Mouse (Mus musculus) CH12.LX (cell line): ENCODE data around the gene Nsf. TPM values are rescaled to one million over a fixed set of nuclear protein-coding genes. Genes with fewer than 3 reads are reported as not detected.

ENCODE experiments used
- DNase-seq: peaks from one replicate; pipeline ENCODE4 v3.0.0-alpha.2; 2013; ENCODE audit errors: extremely low read depth
- H3K27ac ChIP-seq: 2 replicates; pipeline ENCODE4 v1.5.1; 2012; ENCODE audit warnings: low read depth, mild to moderate bottlenecking, control low read depth, moderate library complexity; ENCODE audit not compliant: insufficient read depth
- H3K27me3 ChIP-seq: replicated peaks from 2 replicates; pipeline ENCODE3; 2012; ENCODE audit warnings: inconsistent platforms
- H3K36me3 ChIP-seq, 2 experiments: replicated peaks in 1 of 2; 2 replicates each; pipeline versions ENCODE3 to v1.6.1; 2012; ENCODE audit warnings: inconsistent platforms in 1 of 2, low read length in 1 of 2, mild to moderate bottlenecking in 1 of 2, mixed read lengths in 1 of 2, moderate library complexity in 1 of 2; ENCODE audit not compliant: control insufficient read depth in 1 of 2, insufficient read depth in 1 of 2
- H3K4me1 ChIP-seq, 2 experiments: 2 replicates each; pipeline ENCODE4 v1.6.1; 2012; ENCODE audit warnings: inconsistent platforms in 1 of 2, moderate library complexity in 1 of 2; ENCODE audit not compliant: insufficient read depth in 2 of 2, control insufficient read depth in 1 of 2
- H3K4me2 ChIP-seq: 2 replicates; pipeline ENCODE4 v1.6.1; 2012; ENCODE audit warnings: low read depth, mild to moderate bottlenecking, control low read depth; ENCODE audit not compliant: poor library complexity, insufficient read depth, severe bottlenecking
- H3K4me3 ChIP-seq, 3 experiments: fragments of 150-350 bp in 1 of 3; sonication (generic) in 1 of 3; replicated peaks in 1 of 3; 2 replicates each; pipeline versions ENCODE3 to v1.5.1; 2011 to 2012; ENCODE audit warnings: low read depth in 2 of 3, low read length in 2 of 3, mild to moderate bottlenecking in 2 of 3, moderate library complexity in 2 of 3, control low read depth in 1 of 3, improper control_type of control experiment in 1 of 3, inconsistent platforms in 1 of 3, mixed read lengths in 1 of 3; ENCODE audit not compliant: poor library complexity in 1 of 3
- H3K79me2 ChIP-seq: replicated peaks from 2 replicates; pipeline ENCODE4 v1.6.1; 2012; ENCODE audit warnings: mild to moderate bottlenecking, moderate library complexity; ENCODE audit not compliant: control insufficient read depth, poor library complexity, insufficient read depth, severe bottlenecking; ENCODE audit errors: extremely low read depth
- H3K9ac ChIP-seq: 2 replicates; pipeline ENCODE4 v1.6.1; 2012; ENCODE audit warnings: low read depth, mild to moderate bottlenecking, control low read depth, moderate library complexity; ENCODE audit not compliant: insufficient read depth
- H3K9me3 ChIP-seq: replicated peaks from 2 replicates; pipeline ENCODE3; 2012; ENCODE audit warnings: low read length, inconsistent platforms, mixed read lengths
- BHLHE40 ChIP-seq: IDR thresholded peaks from 2 replicates; pipeline ENCODE4 v1.6.1; 2011; ENCODE audit warnings: mild to moderate bottlenecking, low read depth, low read length, improper control_type of control experiment
- CHD1 ChIP-seq: IDR thresholded peaks from 2 replicates; pipeline ENCODE4 v1.6.1; 2012; ENCODE audit warnings: low read depth, low read length, improper control_type of control experiment, inconsistent platforms
- CHD2 ChIP-seq: IDR thresholded peaks from 2 replicates; pipeline ENCODE4 v1.6.1; 2011; ENCODE audit warnings: low read length, improper control_type of control experiment
- CTCF ChIP-seq, 2 experiments: IDR thresholded peaks in 1 of 2; conservative IDR thresholded peaks in 1 of 2; 2 replicates each; pipeline ENCODE4 v1.5.1; 2011 to 2012; ENCODE audit warnings: low read depth in 2 of 2, low read length in 2 of 2, improper control_type of control experiment in 1 of 2, inconsistent platforms in 1 of 2, mild to moderate bottlenecking in 1 of 2, moderate library complexity in 1 of 2
- E2F4 ChIP-seq: IDR thresholded peaks from 2 replicates; pipeline ENCODE4 v1.6.1; 2011; ENCODE audit warnings: low read depth, low read length, improper control_type of control experiment; ENCODE audit not compliant: insufficient replicate concordance
- ELF1 ChIP-seq: IDR thresholded peaks from 2 replicates; pipeline ENCODE4 v1.6.1; 2014; ENCODE audit warnings: low read depth, mild to moderate bottlenecking, inconsistent platforms, low read length, improper control_type of control experiment
- EP300 ChIP-seq: IDR thresholded peaks from 2 replicates; pipeline ENCODE4 v1.6.1; 2011; ENCODE audit warnings: low read length, improper control_type of control experiment
- ETS1 ChIP-seq: conservative IDR thresholded peaks from 2 replicates; pipeline ENCODE4 v1.6.1; 2012; ENCODE audit warnings: low read depth, mild to moderate bottlenecking, inconsistent platforms, low read length, improper control_type of control experiment, moderate library complexity
- GABPA ChIP-seq: IDR thresholded peaks from 2 replicates; pipeline ENCODE4 v1.6.1; 2012; ENCODE audit warnings: low read depth, low read length, improper control_type of control experiment, inconsistent platforms; ENCODE audit not compliant: insufficient replicate concordance
- HCFC1 ChIP-seq: IDR thresholded peaks from 2 replicates; pipeline ENCODE4 v1.6.1; 2012; ENCODE audit warnings: low read depth, mild to moderate bottlenecking, inconsistent platforms, low read length, improper control_type of control experiment
- IRF4 ChIP-seq: IDR thresholded peaks from 2 replicates; pipeline ENCODE4 v1.6.1; 2014; ENCODE audit warnings: low read depth, mild to moderate bottlenecking, inconsistent platforms, low read length, improper control_type of control experiment
- JUN ChIP-seq: IDR thresholded peaks from 2 replicates; pipeline ENCODE4 v1.6.1; 2011; ENCODE audit warnings: low read depth, mild to moderate bottlenecking, low read length, improper control_type of control experiment, moderate library complexity; ENCODE audit not compliant: insufficient read depth
- JUND ChIP-seq: conservative IDR thresholded peaks from 2 replicates; pipeline ENCODE4 v1.6.1; 2011; ENCODE audit warnings: low read depth, low read length, improper control_type of control experiment
- KAT2A ChIP-seq: IDR thresholded peaks from 2 replicates; pipeline ENCODE4 v1.6.1; 2012; ENCODE audit warnings: low read length, improper control_type of control experiment, inconsistent platforms; ENCODE audit not compliant: insufficient replicate concordance
- MAFK ChIP-seq: IDR thresholded peaks from 2 replicates; pipeline ENCODE4 v1.6.1; 2011; ENCODE audit warnings: low read length, improper control_type of control experiment; ENCODE audit not compliant: insufficient replicate concordance
- MAX ChIP-seq: IDR thresholded peaks from 2 replicates; pipeline ENCODE4 v1.6.1; 2011; ENCODE audit warnings: low read length, improper control_type of control experiment
- MAZ ChIP-seq: IDR thresholded peaks from 2 replicates; pipeline ENCODE4 v1.6.1; 2012; ENCODE audit warnings: low read depth, mild to moderate bottlenecking, inconsistent platforms, low read length, improper control_type of control experiment, moderate library complexity
- MEF2A ChIP-seq: IDR thresholded peaks from 2 replicates; pipeline ENCODE4 v1.6.1; 2014; ENCODE audit warnings: low read depth, mild to moderate bottlenecking, inconsistent platforms, low read length, improper control_type of control experiment, borderline replicate concordance
- MXI1 ChIP-seq: IDR thresholded peaks from 2 replicates; pipeline ENCODE4 v1.6.1; 2011; ENCODE audit warnings: mild to moderate bottlenecking, low read depth, low read length, improper control_type of control experiment
- MYC ChIP-seq: IDR thresholded peaks from 2 replicates; pipeline ENCODE4 v1.6.1; 2011; ENCODE audit warnings: low read depth, mild to moderate bottlenecking, improper control_type of control experiment, low read length
- NELFE ChIP-seq: IDR thresholded peaks from 2 replicates; pipeline ENCODE4 v1.6.1; 2011; ENCODE audit warnings: low read depth, low read length, improper control_type of control experiment
- NRF1 ChIP-seq: IDR thresholded peaks from 2 replicates; pipeline ENCODE4 v1.6.1; 2014; ENCODE audit warnings: low read depth, mild to moderate bottlenecking, inconsistent platforms, low read length, improper control_type of control experiment, moderate library complexity
- PAX5 ChIP-seq: IDR thresholded peaks from 2 replicates; pipeline ENCODE4 v1.6.1; 2012; ENCODE audit warnings: low read length, inconsistent platforms, mixed read lengths
- POLR2A ChIP-seq: IDR thresholded peaks from 2 replicates; pipeline ENCODE4 v1.6.1; 2011; ENCODE audit warnings: low read depth, mild to moderate bottlenecking, improper control_type of control experiment, low read length
- POLR2AphosphoS2 ChIP-seq: IDR thresholded peaks from 2 replicates; pipeline ENCODE4 v1.6.1; 2011; ENCODE audit warnings: low read depth, low read length, improper control_type of control experiment
- RAD21 ChIP-seq: IDR thresholded peaks from 2 replicates; pipeline ENCODE4 v1.6.1; 2011; ENCODE audit warnings: low read depth, mild to moderate bottlenecking, low read length, improper control_type of control experiment, moderate library complexity
- RCOR1 ChIP-seq: conservative IDR thresholded peaks from 2 replicates; pipeline ENCODE4 v1.6.1; 2012; ENCODE audit warnings: low read depth, mild to moderate bottlenecking, inconsistent platforms, low read length, improper control_type of control experiment
- SIN3A ChIP-seq: IDR thresholded peaks from 2 replicates; pipeline ENCODE4 v1.6.1; 2012; ENCODE audit warnings: low read length, improper control_type of control experiment, inconsistent platforms
- SMC3 ChIP-seq: IDR thresholded peaks from 2 replicates; pipeline ENCODE4 v1.6.1; 2011; ENCODE audit warnings: low read depth, low read length, improper control_type of control experiment
- TBP ChIP-seq: conservative IDR thresholded peaks from 2 replicates; pipeline ENCODE4 v1.6.1; 2011; ENCODE audit warnings: low read depth, low read length, improper control_type of control experiment
- TCF12 ChIP-seq: IDR thresholded peaks from 2 replicates; pipeline ENCODE4 v1.6.1; 2014; ENCODE audit warnings: low read depth, mild to moderate bottlenecking, inconsistent platforms, low read length, improper control_type of control experiment
- UBTF ChIP-seq: IDR thresholded peaks from 2 replicates; pipeline ENCODE4 v1.6.1; 2012; ENCODE audit warnings: low read depth, mild to moderate bottlenecking, inconsistent platforms, low read length, improper control_type of control experiment, moderate library complexity
- USF1 ChIP-seq: IDR thresholded peaks from 2 replicates; pipeline ENCODE4 v1.6.1; 2014; ENCODE audit warnings: low read depth, mild to moderate bottlenecking, inconsistent platforms, low read length, improper control_type of control experiment
- USF2 ChIP-seq: conservative IDR thresholded peaks from 2 replicates; pipeline ENCODE4 v1.6.1; 2011; ENCODE audit warnings: low read depth, low read length, improper control_type of control experiment
- ZC3H11A ChIP-seq: IDR thresholded peaks from 2 replicates; pipeline ENCODE4 v1.6.1; 2012; ENCODE audit warnings: low read depth, mild to moderate bottlenecking, inconsistent platforms, low read length, improper control_type of control experiment
- ZKSCAN1 ChIP-seq: IDR thresholded peaks from 2 replicates; pipeline ENCODE4 v1.6.1; 2012; ENCODE audit warnings: low read depth, inconsistent platforms, low read length, improper control_type of control experiment, borderline replicate concordance
- ZMIZ1 ChIP-seq: IDR thresholded peaks from 2 replicates; pipeline ENCODE4 v1.6.1; 2012; ENCODE audit warnings: low read depth, mild to moderate bottlenecking, inconsistent platforms, low read length, improper control_type of control experiment
- ZNF384 ChIP-seq: IDR thresholded peaks from 2 replicates; pipeline ENCODE4 v1.6.1; 2012; ENCODE audit warnings: low read depth, low read length, improper control_type of control experiment, inconsistent platforms
- dilution Hi-C: fragments of 300-500 bp; cut with MboI; formaldehyde crosslinking; loops from 2 replicates; pipeline ENCODE4 v1.14.3; 2020; ENCODE audit warnings: low sequenced_read_pairs; ENCODE audit not compliant: extremely low pct_unique_long_range_greater_than_20kb, extremely low pct_ligation_motif_present
- in situ Hi-C: fragments of 300-500 bp; cut with MboI; formaldehyde crosslinking; loops from 3 replicates; pipeline ENCODE4 v1.14.3; 2019; ENCODE audit warnings: low sequenced_read_pairs, low pct_ligation_motif_present, low pct_unique_long_range_greater_than_20kb, mixed read lengths
- polyA plus RNA-seq: library from polyadenylated mRNA; unstranded; fragments of >175 nt; gene quantifications from 2 replicates; pipeline ENCODE4 v1.2.1, GENCODE M21; 2012; ENCODE audit warnings: low read depth; ENCODE audit not compliant: insufficient read length
- total RNA-seq, 2 experiments: library from RNA; depleted of rRNA; stranded (reverse); fragments of 300-350 nt in 1 of 2; fragments of >200 nt in 1 of 2; gene quantifications; 2 replicates each; pipeline ENCODE4 v1.2.3; 2012 to 2014

Nsf gene
- total and polyA plus RNA-seq, 3 experiments, result 48.1 to 99.3 (median 50.9) TPM

DNA sequence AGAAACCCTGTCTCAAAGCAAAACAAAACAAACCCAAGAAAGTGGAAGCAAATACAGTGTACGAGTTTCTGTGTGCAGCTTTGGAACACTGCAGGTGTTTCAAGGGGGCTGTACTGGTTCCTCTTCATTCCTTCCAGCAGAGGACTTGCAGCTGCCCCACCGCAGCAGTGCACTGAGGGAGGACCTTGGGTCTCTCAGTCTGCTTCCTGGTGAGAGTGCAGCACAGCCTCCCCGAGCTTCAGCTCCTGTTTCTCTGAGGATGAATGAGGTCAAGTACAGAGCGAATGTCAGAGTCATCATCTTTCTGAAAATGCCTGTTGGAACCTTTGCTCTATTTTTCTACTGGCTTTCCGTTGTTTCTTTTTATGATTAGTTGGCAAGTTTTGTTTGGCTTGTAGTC lies 12.5 kb downstream of the Nsf start:
- TF ChIP-seq CHD1 (no peak), NRF1 (no peak), MXI1 (no peak), USF2 (no peak), MAFK (no peak), EP300 (0 out of 2 replicates have a peak, but pooled peaks have one; percentile 37), POLR2AphosphoS2 (no peak), CHD2 (no peak), SIN3A (peak; percentile 55; the same call in 1 of the 2 replicates), ZKSCAN1 (no peak), GABPA (no peak), ELF1 (peak; percentile 34; the same call in 1 of the 2 replicates), MAZ (no peak), MYC (no peak), ZNF384 (no peak), PAX5 (no peak), TBP (no peak), RCOR1 (no peak), E2F4 (no peak), HCFC1 (no peak), ZC3H11A (no peak), MEF2A (no peak), RAD21 (no peak), USF1 (no peak), JUN (no peak), JUND (no peak), MAX (no peak), IRF4 (no peak), TCF12 (peak; percentile 56; the same call in 1 of the 2 replicates), CTCF (conservative IDR thresholded peaks at IDR 0.05 in 1 of 2, IDR thresholded peaks at IDR 0.05 in 1 of 2; ENCODE audit: low read depth in 2 of 2, low read length in 2 of 2) (0 out of 4 replicates have a peak, but pooled peaks of 1 of the 2 experiments have one; percentile 3), BHLHE40 (no peak), UBTF (peak; percentile 82), POLR2A (no peak), ETS1 (0 out of 2 replicates have a peak, but pooled peaks have one; percentile 30), KAT2A (no peak), SMC3 (no peak), NELFE (no peak), ZMIZ1 (no peak)
- Histone ChIP-seq H3K9me3 (no peaks in the 10 kb centered on the region), H3K4me3 (no peak overlapping the region), H3K27me3 (no peaks in the 10 kb centered on the region), H3K79me2 (peaks cover 12% of the 10 kb centered on the region), H3K9ac (no peak overlapping the region), H3K4me1 (peaks cover 2 to 44% of the 10 kb centered on the region in 2 experiments; a peak in 3 of 4 replicates), H3K27ac (no peak overlapping the region), H3K4me2 (0 out of 2 replicates have a peak overlapping the region, but pooled peaks have one; percentile 11), H3K36me3 (peaks cover 3 to 77% of the 10 kb centered on the region in 2 experiments)
- in situ Hi-C loops, result no loop called here
- peak; percentile 71 for DNase-seq
- dilution Hi-C loops, result no loop called here
